Mouse (Mus musculus): Measurements from ENCODE around the gene Gprc5b. TPM values are rescaled to one million over a fixed set of nuclear protein-coding genes. Genes with fewer than 3 reads are reported as not detected.

The Gprc5b gene
- polyA plus RNA-seq, 1 experiment from 2014 or later, result 0.66 TPM

DNA sequence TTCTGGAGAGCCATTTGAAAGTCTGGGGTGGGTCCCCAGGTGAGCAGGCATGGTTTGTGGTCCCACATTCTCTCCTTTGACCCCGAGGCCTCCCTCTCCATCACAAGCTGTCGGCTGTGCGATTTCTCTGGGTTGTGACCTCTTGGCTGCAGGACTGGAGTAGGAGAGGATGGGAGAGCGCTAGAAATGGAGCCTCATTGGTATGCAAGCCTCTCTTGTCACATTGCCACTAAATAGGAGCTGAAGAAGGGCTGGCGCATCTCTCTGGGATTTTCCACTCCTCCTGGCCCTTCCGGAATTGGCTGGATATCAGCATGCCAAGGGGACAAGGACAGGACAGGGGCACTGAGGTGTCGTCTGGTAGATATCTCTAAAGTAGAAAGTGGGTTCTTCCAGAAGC lies 29.8 kb downstream of the Gprc5b start:
- no peak for TF ChIP-seq CTCF (IDR thresholded peaks at IDR 0.05; ENCODE audit: low read depth)
- Histone ChIP-seq H3K9me3 (ENCODE audit: control insufficient read depth) (no peaks in the 10 kb centered on the region), H3K27ac (ENCODE audit: low read depth, low read length) (no peak overlapping the region), H3K4me1 (replicated peaks; ENCODE audit: control insufficient read depth, insufficient read depth, low read length) (no peaks in the 10 kb centered on the region), H3K4me2 (replicated peaks; ENCODE audit: low read depth) (no peak overlapping the region), H3K27me3 (replicated peaks; ENCODE audit: control insufficient read depth, insufficient read depth, low read length) (no peaks in the 10 kb centered on the region), H3K36me3 (ENCODE audit: control insufficient read depth, insufficient read depth) (no peaks in the 10 kb centered on the region), H3K4me3 (ENCODE audit: low read depth, low read length) (no peak overlapping the region), H3K9ac (ENCODE audit: low read depth, low read length) (no peak overlapping the region)
- ATAC-seq, result no peak
- 29% methylated on average over 7 of the region's 7 CpGs for WGBS

DNA sequence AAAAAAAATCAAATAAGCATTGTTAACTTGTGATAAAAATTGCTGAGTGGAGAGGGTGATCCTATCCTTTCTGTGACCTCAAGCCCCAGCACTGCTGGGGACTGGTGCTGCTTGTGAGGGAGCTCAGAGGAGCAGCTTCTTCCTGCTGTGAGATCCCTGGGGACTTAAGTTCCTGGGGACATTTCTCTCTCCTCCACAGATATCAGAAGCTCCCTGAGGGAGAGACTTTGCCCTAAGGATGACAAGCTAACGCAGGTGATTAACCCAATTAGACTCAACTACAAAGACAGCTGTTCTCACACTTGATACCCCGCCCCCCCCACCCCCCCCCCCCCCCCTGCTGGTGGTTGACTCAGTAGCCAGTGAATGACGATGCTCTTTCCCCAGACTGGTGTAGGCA lies 30.2 kb downstream of the Gprc5b start:
- TF ChIP-seq CTCF (IDR thresholded peaks at IDR 0.05; ENCODE audit: low read depth), result no peak
- Histone ChIP-seq H3K4me3 (ENCODE audit: low read depth, low read length) (no peak overlapping the region), H3K4me1 (replicated peaks; ENCODE audit: control insufficient read depth, insufficient read depth, low read length) (no peaks in the 10 kb centered on the region), H3K9me3 (ENCODE audit: control insufficient read depth) (no peaks in the 10 kb centered on the region), H3K27me3 (replicated peaks; ENCODE audit: control insufficient read depth, insufficient read depth, low read length) (no peaks in the 10 kb centered on the region), H3K4me2 (replicated peaks; ENCODE audit: low read depth) (no peak overlapping the region), H3K9ac (ENCODE audit: low read depth, low read length) (no peak overlapping the region), H3K36me3 (ENCODE audit: control insufficient read depth, insufficient read depth) (no peaks in the 10 kb centered on the region), H3K27ac (ENCODE audit: low read depth, low read length) (no peak overlapping the region)
- WGBS, result 8% methylated on average over 2 of the region's 3 CpGs
- ATAC-seq, result no peak

DNA sequence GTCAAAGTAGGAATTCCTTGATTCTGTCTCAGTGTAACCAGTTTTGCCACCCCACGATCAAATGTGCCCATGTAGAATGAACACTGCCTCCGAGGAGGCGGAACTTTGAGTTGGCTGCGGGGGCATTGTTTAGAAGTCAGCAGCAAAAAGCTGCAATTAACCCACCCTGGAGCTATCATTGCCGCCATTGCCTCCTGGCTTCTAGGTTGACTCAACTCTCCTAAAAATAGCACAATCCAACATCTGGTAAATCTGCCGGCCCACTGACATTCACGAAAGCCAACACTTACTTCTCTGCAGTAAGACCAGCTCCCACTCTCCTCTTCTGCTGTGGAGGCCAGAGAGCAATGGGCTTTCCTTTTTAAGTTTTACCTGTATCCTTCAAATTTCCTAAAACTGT lies 35.8 kb downstream of the Gprc5b start:
- Histone ChIP-seq H3K4me2 (replicated peaks; ENCODE audit: low read depth) (no peak overlapping the region), H3K4me3 (ENCODE audit: low read depth, low read length) (no peak overlapping the region), H3K9me3 (ENCODE audit: control insufficient read depth) (no peaks in the 10 kb centered on the region), H3K27ac (ENCODE audit: low read depth, low read length) (no peak overlapping the region), H3K9ac (ENCODE audit: low read depth, low read length) (no peak overlapping the region), H3K27me3 (replicated peaks; ENCODE audit: control insufficient read depth, insufficient read depth, low read length) (no peaks in the 10 kb centered on the region), H3K36me3 (ENCODE audit: control insufficient read depth, insufficient read depth) (no peaks in the 10 kb centered on the region), H3K4me1 (replicated peaks; ENCODE audit: control insufficient read depth, insufficient read depth, low read length) (0 out of 2 replicates have a peak, but pooled peaks cover 2% of the 10 kb centered on the region)
- ATAC-seq, result no peak
- no peak for TF ChIP-seq CTCF (IDR thresholded peaks at IDR 0.05; ENCODE audit: low read depth)
- WGBS, result 66% methylated on average over 7 of the region's 7 CpGs

DNA sequence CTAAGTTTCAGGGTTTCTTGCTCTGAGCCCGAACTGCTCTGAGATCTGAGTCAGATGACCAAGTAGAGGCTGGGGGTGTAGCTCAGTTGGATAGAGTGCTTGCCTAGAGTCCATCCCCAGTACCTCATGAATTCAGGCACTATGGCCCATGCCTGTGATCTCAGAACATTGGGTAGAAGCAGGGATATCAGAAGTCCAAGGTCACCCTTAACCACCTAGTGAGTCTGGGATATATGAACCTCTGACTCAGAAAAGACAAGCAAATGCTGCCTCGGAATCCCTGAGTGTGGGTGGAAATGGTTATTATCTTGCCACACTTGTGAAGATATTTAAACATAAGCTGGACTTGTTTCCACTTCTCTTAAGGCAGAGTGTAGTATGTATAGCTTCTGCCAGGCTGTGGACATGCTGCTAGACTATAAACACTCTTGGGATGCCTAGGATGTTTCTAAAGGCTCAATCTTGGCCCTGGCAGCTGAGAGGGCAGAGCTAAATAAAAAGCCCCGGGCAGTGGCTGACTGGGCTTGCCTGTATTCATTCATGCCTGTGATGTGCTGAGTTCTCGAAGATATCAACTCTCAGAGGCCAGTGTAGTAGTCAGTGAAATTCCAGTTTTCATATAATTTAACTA lies 38.3 kb downstream of the Gprc5b start:
- 73% methylated on average over 4 of the region's 4 CpGs for WGBS
- no peaks in the 10 kb centered on the region for H3K36me3 ChIP-seq (ENCODE audit: control insufficient read depth, insufficient read depth)
- no peaks in the 10 kb centered on the region for H3K9me3 ChIP-seq (ENCODE audit: control insufficient read depth)
- no peak overlapping the region for H3K27ac ChIP-seq (ENCODE audit: low read depth, low read length)
- 0 out of 2 replicates have a peak, but pooled peaks cover 2% of the 10 kb centered on the region for H3K4me1 ChIP-seq (replicated peaks; ENCODE audit: control insufficient read depth, insufficient read depth, low read length)
- no peaks in the 10 kb centered on the region for H3K27me3 ChIP-seq (replicated peaks; ENCODE audit: control insufficient read depth, insufficient read depth, low read length)
- no peak overlapping the region for H3K4me2 ChIP-seq (replicated peaks; ENCODE audit: low read depth)
- TF ChIP-seq CTCF (IDR thresholded peaks at IDR 0.05; ENCODE audit: low read depth), result no peak
- H3K9ac ChIP-seq (ENCODE audit: low read depth, low read length), result no peak overlapping the region
- ATAC-seq, result no peak
- H3K4me3 ChIP-seq (ENCODE audit: low read depth, low read length), result no peak overlapping the region

DNA sequence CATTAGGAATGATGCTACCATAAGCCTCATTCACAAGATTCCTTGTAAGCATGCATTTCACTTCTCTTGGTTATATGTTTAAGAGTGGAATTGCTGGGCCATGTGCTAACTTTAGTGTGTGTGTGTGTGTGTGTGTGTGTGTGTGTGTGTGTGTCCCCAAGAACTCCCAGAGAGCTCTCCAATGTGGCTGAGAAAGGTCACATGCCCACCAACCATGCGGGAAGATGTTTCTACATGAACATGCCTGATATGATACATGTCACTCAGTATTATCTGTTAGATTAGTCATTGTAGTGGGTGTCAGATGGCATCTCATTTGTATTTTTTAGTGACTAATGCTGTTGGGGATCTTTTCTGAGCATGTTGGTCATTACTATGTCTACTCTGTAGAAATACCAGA lies 40.0 kb downstream of the Gprc5b start:
- ATAC-seq, result no peak
- 88% methylated on average over 1 of the region's 1 CpGs for WGBS

DNA sequence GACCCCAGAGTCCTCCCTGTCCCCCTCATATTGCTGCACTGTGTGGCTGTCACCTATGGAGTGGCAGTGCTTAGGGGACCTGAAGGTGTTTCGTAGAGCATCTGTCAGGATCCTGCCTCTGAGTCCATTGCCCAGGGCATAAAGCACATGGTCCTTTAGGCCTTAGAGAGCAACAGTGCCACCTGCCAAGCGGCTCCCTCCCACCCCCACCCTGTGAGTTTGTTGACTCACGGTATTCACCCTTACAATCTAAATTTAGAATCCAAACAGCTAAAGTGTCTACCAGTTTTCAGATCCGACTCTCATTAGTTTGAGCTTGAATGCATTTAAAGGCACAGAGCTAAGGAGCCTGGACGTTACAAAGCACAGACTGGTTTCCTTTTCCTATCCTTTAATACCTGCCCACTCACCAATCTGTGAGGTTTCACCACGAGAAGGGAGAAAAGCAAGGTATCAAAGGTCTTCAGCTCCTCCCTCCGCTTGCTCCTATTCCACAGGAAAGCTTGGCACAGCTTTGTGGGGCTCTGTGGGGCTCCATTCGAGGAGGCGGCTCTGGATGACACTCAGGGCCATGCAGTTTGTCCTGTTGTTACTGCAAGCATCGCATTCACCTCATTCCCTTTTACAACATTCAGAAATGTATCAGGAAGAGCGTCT lies 41.3 kb downstream of the Gprc5b start:
- peak; percentile 57 for ATAC-seq
- H3K36me3 ChIP-seq (ENCODE audit: control insufficient read depth, insufficient read depth), result no peaks in the 10 kb centered on the region
- no peak for TF ChIP-seq CTCF (IDR thresholded peaks at IDR 0.05; ENCODE audit: low read depth)
- no peak overlapping the region for H3K4me3 ChIP-seq (ENCODE audit: low read depth, low read length)
- WGBS, result 38% methylated on average over 11 of the region's 11 CpGs
- H3K9me3 ChIP-seq (ENCODE audit: control insufficient read depth), result no peaks in the 10 kb centered on the region
- H3K27me3 ChIP-seq (replicated peaks; ENCODE audit: control insufficient read depth, insufficient read depth, low read length), result no peaks in the 10 kb centered on the region
- H3K4me2 ChIP-seq (replicated peaks; ENCODE audit: low read depth), result peak overlapping the region; percentile 41; the same call in 1 of the 2 replicates
- H3K4me1 ChIP-seq (replicated peaks; ENCODE audit: control insufficient read depth, insufficient read depth, low read length), result 0 out of 2 replicates have a peak, but pooled peaks cover 2% of the 10 kb centered on the region
- peak overlapping the region; percentile 54 for H3K27ac ChIP-seq (ENCODE audit: low read depth, low read length)
- H3K9ac ChIP-seq (ENCODE audit: low read depth, low read length), result no peak overlapping the region

More for the DNA sequence above, 40.0 kb downstream of the Gprc5b start:
- H3K9ac ChIP-seq (ENCODE audit: low read depth, low read length), result no peak overlapping the region
- H3K4me3 ChIP-seq (ENCODE audit: low read depth, low read length), result no peak overlapping the region
- H3K27ac ChIP-seq (ENCODE audit: low read depth, low read length), result no peak overlapping the region
- no peak for TF ChIP-seq CTCF (IDR thresholded peaks at IDR 0.05; ENCODE audit: low read depth)
- H3K4me1 ChIP-seq (replicated peaks; ENCODE audit: control insufficient read depth, insufficient read depth, low read length), result 0 out of 2 replicates have a peak, but pooled peaks cover 2% of the 10 kb centered on the region
- H3K36me3 ChIP-seq (ENCODE audit: control insufficient read depth, insufficient read depth), result no peaks in the 10 kb centered on the region
- no peaks in the 10 kb centered on the region for H3K27me3 ChIP-seq (replicated peaks; ENCODE audit: control insufficient read depth, insufficient read depth, low read length)
- H3K4me2 ChIP-seq (replicated peaks; ENCODE audit: low read depth), result no peak overlapping the region
- H3K9me3 ChIP-seq (ENCODE audit: control insufficient read depth), result no peaks in the 10 kb centered on the region
